Mouse (Mus musculus) liver, embryonic 14.5 days (tissue): Measurements from ENCODE around the gene Sgsh.

Experiments
- CTCF ChIP-seq: IDR thresholded peaks from 2 replicates; pipeline ENCODE4 v1.5.1; 2016; ENCODE audit warnings: antibody characterized with exemption, low read depth, control low read depth
- EP300 ChIP-seq: IDR thresholded peaks from 2 replicates; pipeline ENCODE4 v1.6.1; 2016; ENCODE audit warnings: antibody characterized with exemption, low read depth

- TF ChIP-seq CTCF = peak; percentile 49
- TF ChIP-seq EP300 = no peak
These were observed 34.5 kb upstream of the Sgsh start for GRCm38 (mm10) chr11:119389851-119390270.
